Mouse (Mus musculus) MEL (cell line): ENCODE data around the gene Grap. TPM values are rescaled to one million over a fixed set of nuclear protein-coding genes. Genes with fewer than 3 reads are reported as not detected.

Experiments
- DNase-seq: peaks from one replicate; pipeline ENCODE4 v3.0.0; 2011; ENCODE audit warnings: low read depth, low spot score
- H3K27ac ChIP-seq: 2 replicates; pipeline ENCODE4 v1.5.1; 2012; ENCODE audit warnings: low read depth, mild to moderate bottlenecking, control low read depth, low read length, moderate library complexity; ENCODE audit not compliant: control insufficient read depth
- H3K27me3 ChIP-seq, 2 experiments: fragments of 150-350 bp in 1 of 2; sonication (generic) in 1 of 2; 2 replicates each; pipeline ENCODE4 v1.6.1; 2012; ENCODE audit warnings: low read length in 2 of 2, mild to moderate bottlenecking in 2 of 2, improper control_type of control experiment in 1 of 2, moderate library complexity in 1 of 2; ENCODE audit not compliant: insufficient read depth in 2 of 2, control insufficient read depth in 1 of 2
- H3K36me3 ChIP-seq, 2 experiments: 2 replicates each; pipeline ENCODE4 v1.6.1; 2012 to 2014; ENCODE audit warnings: low read length in 2 of 2, improper control_type of control experiment in 1 of 2, inconsistent platforms in 1 of 2, mild to moderate bottlenecking in 1 of 2; ENCODE audit not compliant: insufficient read depth in 2 of 2, control insufficient read depth in 1 of 2
- H3K4me1 ChIP-seq, 2 experiments: fragments of 150-350 bp in 1 of 2; sonication (generic) in 1 of 2; 2 replicates each; pipeline ENCODE4 v1.6.1; 2012; ENCODE audit warnings: low read length in 2 of 2, improper control_type of control experiment in 1 of 2, mild to moderate bottlenecking in 1 of 2; ENCODE audit not compliant: insufficient read depth in 2 of 2, control insufficient read depth in 1 of 2
- H3K4me3 ChIP-seq, 2 experiments: fragments of 150-350 bp in 1 of 2; sonication (generic) in 1 of 2; 2 replicates each; pipeline ENCODE4 v1.5.1; 2012; ENCODE audit warnings: low read depth in 2 of 2, low read length in 2 of 2, mild to moderate bottlenecking in 2 of 2, moderate library complexity in 2 of 2, control low read depth in 1 of 2, improper control_type of control experiment in 1 of 2; ENCODE audit not compliant: control insufficient read depth in 1 of 2, insufficient read depth in 1 of 2
- H3K79me2 ChIP-seq: 2 replicates; pipeline ENCODE4 v1.6.1; 2012; ENCODE audit warnings: mild to moderate bottlenecking, low read length, moderate library complexity; ENCODE audit not compliant: control insufficient read depth, poor library complexity, insufficient read depth
- H3K9ac ChIP-seq: 2 replicates; pipeline ENCODE4 v1.6.1; 2012; ENCODE audit warnings: low read depth, mild to moderate bottlenecking, control low read depth, low read length, moderate library complexity; ENCODE audit not compliant: control insufficient read depth, poor library complexity, severe bottlenecking
- H3K9me3 ChIP-seq: fragments of 150-350 bp; sonication (generic); replicated peaks from 2 replicates; pipeline ENCODE4 v1.6.1; 2012; ENCODE audit warnings: mild to moderate bottlenecking, low read length, improper control_type of control experiment, moderate library complexity; ENCODE audit not compliant: insufficient read depth
- CHD1 ChIP-seq: IDR thresholded peaks from 2 replicates; pipeline ENCODE4 v1.6.1; 2012; ENCODE audit warnings: low read depth, mild to moderate bottlenecking, inconsistent platforms, low read length, improper control_type of control experiment
- E2F4 ChIP-seq: IDR thresholded peaks from 2 replicates; pipeline ENCODE4 v1.6.1; 2011; ENCODE audit warnings: low read depth, low read length, improper control_type of control experiment, borderline replicate concordance
- EP300 ChIP-seq, 2 experiments: IDR thresholded peaks; 2 replicates each; pipeline ENCODE4 v1.6.1; 2011; ENCODE audit warnings: improper control_type of control experiment in 2 of 2, low read length in 2 of 2, low read depth in 1 of 2, mild to moderate bottlenecking in 1 of 2
- ETS1 ChIP-seq: IDR thresholded peaks from 2 replicates; pipeline ENCODE4 v1.6.1; 2012; ENCODE audit warnings: low read depth, mild to moderate bottlenecking, inconsistent platforms, low read length, improper control_type of control experiment, moderate library complexity
- JUND ChIP-seq: IDR thresholded peaks from 2 replicates; pipeline ENCODE4 v1.6.1; 2011; ENCODE audit warnings: low read depth, mild to moderate bottlenecking, improper control_type of control experiment, low read length
- KAT2A ChIP-seq: conservative IDR thresholded peaks from 2 replicates; pipeline ENCODE4 v1.6.1; 2012; ENCODE audit warnings: low read depth, low read length, improper control_type of control experiment, inconsistent platforms
- MXI1 ChIP-seq: IDR thresholded peaks from 2 replicates; pipeline ENCODE4 v1.6.1; 2011; ENCODE audit warnings: mild to moderate bottlenecking, low read depth, low read length, improper control_type of control experiment
- MYB ChIP-seq: IDR thresholded peaks from 2 replicates; pipeline ENCODE4 v1.6.1; 2011; ENCODE audit warnings: mild to moderate bottlenecking, low read depth, low read length, improper control_type of control experiment
- MYC ChIP-seq: IDR thresholded peaks from 2 replicates; pipeline ENCODE4 v1.6.1; 2011; ENCODE audit warnings: low read depth, mild to moderate bottlenecking, low read length, improper control_type of control experiment, moderate library complexity
- POLR2A ChIP-seq, 2 experiments: IDR thresholded peaks; 2 replicates each; pipeline ENCODE4 v1.6.1; 2011 to 2012; ENCODE audit warnings: low read length in 2 of 2, mild to moderate bottlenecking in 2 of 2, control low read depth in 1 of 2, improper control_type of control experiment in 1 of 2, low read depth in 1 of 2, moderate library complexity in 1 of 2; ENCODE audit not compliant: control insufficient read depth in 1 of 2, insufficient read depth in 1 of 2, poor library complexity in 1 of 2
- RAD21 ChIP-seq: IDR thresholded peaks from 2 replicates; pipeline ENCODE4 v1.6.1; 2011; ENCODE audit warnings: mild to moderate bottlenecking, low read depth, low read length, improper control_type of control experiment
- SMC3 ChIP-seq: IDR thresholded peaks from 2 replicates; pipeline ENCODE4 v1.6.1; 2011; ENCODE audit warnings: low read depth, low read length, improper control_type of control experiment
- TCF12 ChIP-seq: IDR thresholded peaks from 2 replicates; pipeline ENCODE4 v1.6.1; 2014; ENCODE audit warnings: low read depth, mild to moderate bottlenecking, inconsistent platforms, low read length, improper control_type of control experiment, moderate library complexity
- UBTF ChIP-seq: IDR thresholded peaks from 2 replicates; pipeline ENCODE4 v1.6.1; 2012; ENCODE audit warnings: low read depth, mild to moderate bottlenecking, inconsistent platforms, low read length, improper control_type of control experiment, moderate library complexity, borderline replicate concordance; ENCODE audit not compliant: insufficient read depth
- ZKSCAN1 ChIP-seq: IDR thresholded peaks from 2 replicates; pipeline ENCODE4 v1.6.1; 2012; ENCODE audit warnings: low read depth, mild to moderate bottlenecking, inconsistent platforms, low read length, improper control_type of control experiment, moderate library complexity
- ZNF384 ChIP-seq: IDR thresholded peaks from 2 replicates; pipeline ENCODE4 v1.6.1; 2012; ENCODE audit warnings: low read depth, mild to moderate bottlenecking, inconsistent platforms, low read length, improper control_type of control experiment
- polyA plus RNA-seq, 2 experiments: library from polyadenylated mRNA; stranded (reverse) in 1 of 2; unstranded in 1 of 2; fragments of >175 nt in 1 of 2; fragments of >200 nt in 1 of 2; gene quantifications; 2 replicates each; pipeline versions ENCODE4 v1.2.1 to v1.2.4; 2012; ENCODE audit warnings: low replicate concordance in 2 of 2, low read depth in 1 of 2; ENCODE audit not compliant: insufficient read length in 2 of 2, insufficient read depth in 1 of 2, missing spikeins in 1 of 2
- total RNA-seq: library from RNA; depleted of rRNA; stranded (reverse); fragments of 300-350 nt; gene quantifications from 2 replicates; pipeline ENCODE4 v1.2.3, GENCODE M21; 2012

The Grap gene
- total and polyA plus RNA-seq, 3 experiments, result 1.8 to 2.3 TPM; not detected in 1

DNA sequence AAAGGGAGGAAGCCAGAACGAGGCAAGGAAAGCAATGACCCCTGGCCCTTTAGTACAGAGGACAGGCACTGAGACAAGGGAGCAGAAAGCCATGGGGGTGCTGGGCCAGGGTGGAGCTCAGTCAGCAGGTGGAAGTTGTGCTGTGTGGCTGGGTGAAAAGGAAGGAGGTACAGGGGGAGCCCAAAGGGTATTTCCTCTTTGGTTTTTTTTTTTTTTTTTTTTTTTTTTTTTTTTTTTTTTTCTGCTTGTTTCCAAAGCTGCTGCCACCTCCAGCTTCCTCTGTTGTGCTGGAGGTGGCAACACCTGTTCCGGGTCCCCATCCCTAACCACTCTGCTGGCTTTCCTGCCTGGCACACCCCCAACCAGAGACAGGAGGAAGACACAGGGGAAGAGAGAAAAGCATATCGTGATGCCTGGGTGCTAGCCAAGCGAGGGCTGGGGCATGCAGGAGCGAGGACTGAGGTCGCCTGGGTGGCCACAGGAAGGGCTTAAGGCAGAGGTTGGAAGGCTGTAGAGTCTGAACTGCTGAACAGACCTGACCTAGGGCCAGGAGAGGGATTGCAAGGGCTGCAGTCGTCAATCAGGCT, 7.8 kb downstream of the Grap start:
- no peaks in the 10 kb centered on the region for H3K79me2 ChIP-seq
- no peaks in the 10 kb centered on the region for H3K36me3 ChIP-seq
- no peak overlapping the region for H3K9ac ChIP-seq
- H3K4me3 ChIP-seq, result no peak overlapping the region
- no peaks in the 10 kb centered on the region for H3K27me3 ChIP-seq
- no peak for DNase-seq
- H3K4me1 ChIP-seq, result no peaks in the 10 kb centered on the region
- H3K27ac ChIP-seq, result no peak overlapping the region
- no peaks in the 10 kb centered on the region for H3K9me3 ChIP-seq
- TF ChIP-seq ZNF384 (peak; percentile 72), JUND (no peak)

DNA sequence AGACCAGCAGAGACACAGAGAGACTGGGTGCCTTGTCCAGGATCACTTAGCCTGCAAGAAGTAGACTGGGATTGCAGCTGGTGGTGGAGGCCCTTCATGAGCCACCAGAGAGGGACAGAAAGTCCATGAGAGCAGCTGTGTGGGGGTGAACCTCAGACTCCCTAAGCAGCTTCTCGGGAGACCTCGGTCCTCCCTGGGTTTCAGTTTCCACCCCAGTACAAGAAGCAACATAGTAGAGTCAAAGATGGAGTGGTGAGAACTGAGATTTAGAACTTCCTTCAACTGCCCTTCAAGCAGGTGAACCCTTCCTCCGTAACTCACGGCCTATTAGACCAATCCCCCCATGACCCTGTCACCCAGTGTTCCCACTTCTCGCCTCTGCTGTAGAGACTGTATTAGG, 9.1 kb downstream of the Grap start:
- Histone ChIP-seq H3K4me3 (no peak overlapping the region), H3K9ac (no peak overlapping the region), H3K27ac (no peak overlapping the region), H3K27me3 (no peaks in the 10 kb centered on the region), H3K36me3 (no peaks in the 10 kb centered on the region), H3K4me1 (no peaks in the 10 kb centered on the region), H3K79me2 (no peaks in the 10 kb centered on the region), H3K9me3 (no peaks in the 10 kb centered on the region)
- DNase-seq, result no peak
- no peak for TF ChIP-seq ETS1
- TF ChIP-seq CHD1, result no peak
- no peak for TF ChIP-seq EP300 (IDR thresholded peaks at IDR 0.05; ENCODE audit: low read depth in 1 of 2, low read length in 2 of 2)
- TF ChIP-seq SMC3, result no peak
- TF ChIP-seq E2F4, result no peak
- no peak for TF ChIP-seq MYB
- TF ChIP-seq TCF12, result no peak
- TF ChIP-seq ZKSCAN1, result no peak
- no peak for TF ChIP-seq POLR2A (IDR thresholded peaks at IDR 0.05; ENCODE audit: control insufficient read depth in 1 of 2, insufficient read depth in 1 of 2, low read depth in 1 of 2, low read length in 2 of 2, poor library complexity in 1 of 2)
- TF ChIP-seq KAT2A, result no peak
- no peak for TF ChIP-seq UBTF

DNA sequence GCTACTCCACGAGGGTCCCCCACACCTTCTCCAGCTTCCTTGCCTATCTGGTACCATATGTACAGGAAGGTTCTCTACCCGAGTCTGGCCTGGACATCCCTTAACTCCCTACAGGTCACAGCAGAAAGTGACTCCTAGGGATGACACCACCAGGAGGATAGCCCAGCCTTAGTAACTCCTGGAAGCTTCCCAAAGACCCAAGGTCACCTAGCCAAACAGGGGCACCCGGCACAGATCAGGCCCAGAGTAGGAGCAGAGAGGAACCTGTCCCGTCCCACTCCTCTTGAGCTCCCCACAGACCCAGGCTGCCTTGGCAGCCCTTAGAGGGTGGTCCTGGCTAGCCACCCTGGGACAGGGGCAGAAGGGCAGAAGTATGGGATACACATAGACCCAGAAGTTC, 12.3 kb downstream of the Grap start:
- Histone ChIP-seq H3K27me3 (no peaks in the 10 kb centered on the region), H3K9me3 (no peaks in the 10 kb centered on the region), H3K4me3 (no peak overlapping the region), H3K9ac (no peak overlapping the region), H3K27ac (no peak overlapping the region), H3K36me3 (no peaks in the 10 kb centered on the region), H3K79me2 (no peaks in the 10 kb centered on the region), H3K4me1 (no peaks in the 10 kb centered on the region)
- TF ChIP-seq E2F4, result no peak
- TF ChIP-seq RAD21, result no peak
- TF ChIP-seq MXI1, result no peak
- no peak for TF ChIP-seq MYC
- no peak for DNase-seq
